Mouse (Mus musculus) midbrain, embryonic 16.5 days (tissue): ENCODE results near the gene Snrpd3. TPM values are rescaled to one million over a fixed set of nuclear protein-coding genes. Genes with fewer than 3 reads are reported as not detected.

ENCODE experiments used
- ATAC-seq: fragments of 200-750 bp; cut with Nextera tagmentation; 2 replicates; pipeline ENCODE4 v1.8.0; 2017; ENCODE audit warnings: moderate TSS enrichment
- H3K27ac ChIP-seq: fragments of 300-500 bp; sonication (generic); 2 replicates; pipeline ENCODE4 v1.5.1; 2014; ENCODE audit warnings: mild to moderate bottlenecking, low read length, mixed read lengths
- H3K27me3 ChIP-seq: fragments of 300-500 bp; sonication (generic); 2 replicates; pipeline ENCODE4 v1.6.1; 2014; ENCODE audit warnings: low read depth, low read length, mixed read lengths; ENCODE audit not compliant: control insufficient read depth, insufficient read depth
- H3K36me3 ChIP-seq: fragments of 300-500 bp; sonication (generic); 2 replicates; pipeline ENCODE4 v1.6.1; 2014; ENCODE audit warnings: mild to moderate bottlenecking, low read length, moderate library complexity, mixed read lengths; ENCODE audit not compliant: control insufficient read depth, insufficient read depth
- H3K4me1 ChIP-seq: fragments of 300-500 bp; sonication (generic); 2 replicates; pipeline ENCODE4 v1.6.1; 2014; ENCODE audit warnings: mild to moderate bottlenecking, low read length, mixed read lengths; ENCODE audit not compliant: control insufficient read depth, insufficient read depth
- H3K4me2 ChIP-seq: fragments of 300-500 bp; sonication (generic); 2 replicates; pipeline ENCODE4 v1.6.1; 2014; ENCODE audit warnings: mild to moderate bottlenecking, low read length, mixed read lengths
- H3K4me3 ChIP-seq: fragments of 300-500 bp; sonication (generic); 2 replicates; pipeline ENCODE4 v1.5.1; 2014; ENCODE audit warnings: low read depth, mild to moderate bottlenecking, low read length, moderate library complexity, mixed read lengths
- H3K9ac ChIP-seq: fragments of 300-500 bp; sonication (generic); 2 replicates; pipeline ENCODE4 v1.6.1; 2014; ENCODE audit warnings: low read depth, low read length, mixed read lengths
- H3K9me3 ChIP-seq: fragments of 300-500 bp; sonication (generic); replicated peaks from 2 replicates; pipeline ENCODE4 v1.6.1; 2014; ENCODE audit warnings: mild to moderate bottlenecking, low read length, mixed read lengths; ENCODE audit not compliant: control insufficient read depth, poor library complexity, severe bottlenecking
- WGBS: fragments of 180-500 bp; shearing (Covaris S2); extraction: QIAGEN DNeasy Blood & Tissue Kit; methylation state at CpG from one replicate; pipeline ENCODE4 v1.1.7; 2014; 5-methylcytosine and 5-hydroxymethylcytosine counted together
- polyA plus RNA-seq: library from polyadenylated mRNA; unstranded; fragments of >200 nt; fragmentation: Nextera tagmentation; extraction: Ambion mirVana; gene quantifications from 2 replicates; pipeline ENCODE4 v1.2.1, GENCODE M21; 2015

Gene Snrpd3
- polyA plus RNA-seq, 1 experiment from 2014 or later = 136 TPM

DNA sequence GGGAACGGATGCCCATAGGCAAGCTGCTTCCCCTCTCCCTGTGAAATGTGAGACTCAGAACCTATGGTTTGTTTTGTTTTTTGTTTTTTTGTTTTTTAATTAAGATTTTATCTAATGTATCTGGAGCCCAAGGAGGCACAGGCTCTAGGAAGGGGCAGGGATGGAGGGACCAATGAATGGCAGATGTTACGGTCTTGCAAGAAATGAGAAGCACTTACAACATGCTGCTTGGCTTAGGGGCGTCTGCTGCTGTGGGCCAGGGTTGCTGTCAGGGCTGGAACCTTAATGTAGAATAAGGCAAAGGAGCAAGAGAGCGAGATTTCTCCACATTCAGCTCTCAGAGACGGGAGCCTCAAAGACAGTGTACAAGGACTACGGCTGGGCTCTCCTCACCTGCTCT is 38.2 kb downstream of the Snrpd3 start:
- no peaks in the 10 kb centered on the region for H3K9me3 ChIP-seq
- H3K4me3 ChIP-seq = no peak overlapping the region
- peaks cover 14% of the 10 kb centered on the region for H3K36me3 ChIP-seq
- no peaks in the 10 kb centered on the region for H3K27me3 ChIP-seq
- H3K9ac ChIP-seq = no peak overlapping the region
- H3K27ac ChIP-seq = 0 out of 2 replicates have a peak overlapping the region, but pooled peaks have one; percentile 35
- peaks cover 28% of the 10 kb centered on the region for H3K4me1 ChIP-seq
- ATAC-seq = no peak
- 65% methylated on average over 6 of the region's 6 CpGs for WGBS
- H3K4me2 ChIP-seq = no peak overlapping the region

DNA sequence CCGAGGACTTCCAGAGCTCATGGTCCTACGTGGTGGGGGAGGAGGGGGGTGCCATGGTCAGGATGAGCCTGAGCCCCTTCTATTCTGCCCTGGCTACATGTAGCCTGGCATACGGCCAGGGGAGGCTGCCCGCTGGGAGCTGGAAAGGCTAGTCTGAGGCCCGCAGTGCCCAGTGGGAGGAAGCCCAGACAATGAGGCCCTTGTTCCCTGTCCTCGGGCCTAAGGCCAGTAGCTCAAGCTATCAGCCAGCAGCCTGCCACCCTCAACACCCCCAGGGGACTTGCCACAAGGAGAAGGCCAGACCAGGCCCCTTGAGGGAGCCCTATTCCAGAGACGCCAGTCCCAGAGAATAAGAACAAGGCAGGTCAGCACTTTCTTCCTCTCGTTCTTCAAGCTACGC is 38.7 kb downstream of the Snrpd3 start:
- ATAC-seq = peak; percentile 39
- H3K9ac ChIP-seq = no peak overlapping the region
- peaks cover 32% of the 10 kb centered on the region for H3K4me1 ChIP-seq
- WGBS = 16% methylated on average over 9 of the region's 9 CpGs
- no peak overlapping the region for H3K4me3 ChIP-seq
- no peak overlapping the region for H3K4me2 ChIP-seq
- H3K36me3 ChIP-seq = peaks cover 14% of the 10 kb centered on the region
- H3K9me3 ChIP-seq = no peaks in the 10 kb centered on the region
- peak overlapping the region; percentile 35 for H3K27ac ChIP-seq
- H3K27me3 ChIP-seq = no peaks in the 10 kb centered on the region

DNA sequence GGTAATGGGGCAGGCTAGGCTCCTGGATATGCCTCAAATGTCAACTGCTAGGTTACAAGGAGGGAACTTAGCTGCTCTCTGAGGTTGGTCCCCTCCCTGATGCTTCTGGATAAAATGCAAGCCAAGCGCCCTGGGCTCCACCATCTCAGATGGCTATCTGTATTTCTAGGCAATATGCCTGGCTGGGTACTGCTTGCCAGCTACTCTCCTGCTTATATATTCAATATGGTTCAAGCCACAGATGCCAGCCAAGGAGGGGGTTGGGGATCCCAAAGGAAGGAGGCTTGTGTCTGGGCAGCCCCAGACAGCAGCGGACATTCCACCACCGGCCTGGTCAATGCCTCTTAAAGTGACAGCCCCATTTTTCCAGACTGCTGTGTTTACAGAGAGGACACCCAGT is 41.2 kb downstream of the Snrpd3 start:
- H3K27me3 ChIP-seq = no peaks in the 10 kb centered on the region
- peak overlapping the region; percentile 88 for H3K4me2 ChIP-seq
- H3K4me1 ChIP-seq = peaks cover 36% of the 10 kb centered on the region
- 21% methylated on average over 3 of the region's 3 CpGs for WGBS
- peaks cover 10% of the 10 kb centered on the region for H3K36me3 ChIP-seq
- H3K4me3 ChIP-seq = peak overlapping the region; percentile 55
- no peaks in the 10 kb centered on the region for H3K9me3 ChIP-seq
- peak overlapping the region; percentile 85 for H3K9ac ChIP-seq
- H3K27ac ChIP-seq = peak overlapping the region; percentile 97
- peak; percentile 17 for ATAC-seq

DNA sequence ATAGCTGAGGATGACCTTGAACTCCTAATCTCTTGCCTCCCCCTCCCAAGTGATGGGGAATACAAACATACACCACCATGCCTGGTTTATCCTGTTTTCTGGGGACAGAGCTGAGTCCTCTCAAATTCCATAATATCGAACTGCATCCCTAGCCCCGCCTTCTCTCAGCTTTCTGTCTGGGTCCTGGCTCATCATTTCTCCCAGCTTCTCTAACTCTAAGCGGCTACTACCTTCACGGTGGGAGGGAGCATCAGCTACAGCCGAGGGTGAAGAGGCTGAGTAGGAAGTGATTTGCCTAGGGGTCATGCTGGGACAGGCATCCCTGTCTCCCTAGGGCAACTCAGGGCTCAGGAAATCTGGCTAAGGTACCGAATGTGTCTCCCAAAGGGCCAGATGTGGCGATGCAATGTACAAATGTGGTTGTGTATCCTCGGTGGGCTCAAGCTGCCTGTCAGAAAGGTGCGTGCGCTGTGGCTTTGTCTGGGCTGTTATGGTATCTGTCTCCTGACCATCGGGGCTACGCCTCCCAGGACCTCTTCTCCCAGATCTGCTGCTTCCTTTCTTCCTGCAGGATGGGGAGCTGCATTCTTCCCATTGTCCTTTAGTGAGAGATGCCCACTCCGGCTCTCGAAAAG is 41.8 kb downstream of the Snrpd3 start:
- H3K9ac ChIP-seq = peak overlapping the region; percentile 85
- peaks cover 36% of the 10 kb centered on the region for H3K4me1 ChIP-seq
- WGBS = 3% methylated on average over 14 of the region's 14 CpGs
- no peaks in the 10 kb centered on the region for H3K9me3 ChIP-seq
- no peaks in the 10 kb centered on the region for H3K27me3 ChIP-seq
- H3K36me3 ChIP-seq = peaks cover 4% of the 10 kb centered on the region
- peak; percentile 29 for ATAC-seq
- peak overlapping the region; percentile 55 for H3K4me3 ChIP-seq
- H3K4me2 ChIP-seq = peak overlapping the region; percentile 88
- H3K27ac ChIP-seq = peak overlapping the region; percentile 97

DNA sequence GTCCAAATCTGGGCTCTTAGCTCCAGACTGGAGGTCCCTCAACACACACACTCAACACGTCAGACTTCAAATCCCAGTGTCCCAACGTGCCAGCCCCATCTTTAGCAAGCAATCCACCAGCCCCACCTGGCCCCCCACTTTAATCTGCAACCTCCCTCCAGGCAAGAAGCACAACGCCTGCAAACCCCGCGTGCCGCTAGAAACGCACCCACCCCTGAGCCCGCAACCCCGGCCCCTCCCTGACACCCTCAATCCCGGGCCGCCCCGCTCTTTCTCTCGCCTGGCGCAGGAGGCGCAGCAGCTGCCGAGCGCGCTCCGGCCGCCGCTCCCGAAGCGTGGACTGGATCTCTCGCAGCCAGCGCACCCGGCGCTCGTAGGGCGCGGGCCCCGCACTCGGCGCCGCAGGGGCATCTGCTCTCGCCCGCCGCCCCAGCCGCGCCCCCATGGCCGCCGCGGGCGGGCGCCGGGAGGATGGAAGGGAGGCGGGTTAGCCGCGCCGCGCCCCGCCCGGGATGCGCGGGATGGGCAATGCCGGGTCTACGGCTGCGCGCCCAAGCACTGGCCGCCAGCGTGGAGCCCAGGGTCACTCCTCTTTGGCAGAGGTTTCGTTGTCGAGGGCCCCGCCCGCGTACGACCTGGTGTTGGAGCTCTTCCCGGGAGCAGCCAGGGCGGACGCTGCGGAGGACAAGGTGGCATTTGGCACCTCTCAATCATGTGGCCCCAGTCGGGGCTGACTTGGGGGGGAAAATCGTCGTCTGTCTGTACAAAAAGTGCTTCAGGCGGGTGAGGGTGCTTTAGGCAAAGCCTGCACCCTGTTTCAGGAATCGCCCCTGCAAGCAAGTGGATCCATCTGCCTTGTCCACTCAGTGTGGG is 42.6 kb downstream of the Snrpd3 start, which contains the start of gene Lrrc75b:
TSS of gene Lrrc75b (minus strand) at position 655 of the 873 bp plus-strand sequence.
- peak within 1 kb of the TSS; percentile 97 for H3K27ac ChIP-seq
- under 1% methylated on average over 72 of the region's 75 CpGs for WGBS
- H3K4me1 ChIP-seq = peaks cover 36% of the 10 kb centered on the region

DNA sequence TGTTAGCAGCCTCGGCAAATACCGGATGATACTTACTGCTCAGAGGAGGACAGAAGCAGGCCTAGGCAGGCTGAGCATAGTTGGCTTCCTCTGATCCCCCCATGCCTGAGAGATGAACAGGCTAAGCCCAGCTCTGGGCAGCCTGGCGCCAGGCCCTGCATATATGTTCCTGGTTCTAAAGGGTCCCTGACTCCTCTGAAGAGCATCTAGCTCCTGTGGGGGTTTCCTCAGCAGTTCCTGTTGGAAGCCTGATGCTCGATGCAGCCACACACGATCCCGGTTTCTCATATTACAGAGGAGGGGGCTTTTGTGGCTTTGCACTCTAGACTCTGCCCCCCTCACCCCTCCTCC is 43.2 kb downstream of the Snrpd3 start:
- Histone ChIP-seq H3K36me3 (peaks cover 4% of the 10 kb centered on the region; the same call in 1 of the 2 replicates), H3K9me3 (no peaks in the 10 kb centered on the region), H3K4me2 (peak overlapping the region; percentile 88), H3K9ac (peak overlapping the region; percentile 85), H3K4me1 (peaks cover 36% of the 10 kb centered on the region), H3K27ac (peak overlapping the region; percentile 97), H3K4me3 (peak overlapping the region; percentile 55), H3K27me3 (no peaks in the 10 kb centered on the region)
- peak; percentile 22 for ATAC-seq
- 8% methylated on average over 6 of the region's 6 CpGs for WGBS

More for the DNA sequence above, 42.6 kb downstream of the Snrpd3 start, which contains the start of gene Lrrc75b:
- H3K4me3 ChIP-seq = peak within 1 kb of the TSS; percentile 55
- H3K36me3 ChIP-seq = peaks cover 4% of the 10 kb centered on the region; the same call in 1 of the 2 replicates
- peak within 1 kb of the TSS; percentile 85 for H3K9ac ChIP-seq
- no peaks in the 10 kb centered on the region for H3K9me3 ChIP-seq
- H3K4me2 ChIP-seq = peak within 1 kb of the TSS; percentile 88
- ATAC-seq = peak; percentile 61
- H3K27me3 ChIP-seq = no peaks in the 10 kb centered on the region

DNA sequence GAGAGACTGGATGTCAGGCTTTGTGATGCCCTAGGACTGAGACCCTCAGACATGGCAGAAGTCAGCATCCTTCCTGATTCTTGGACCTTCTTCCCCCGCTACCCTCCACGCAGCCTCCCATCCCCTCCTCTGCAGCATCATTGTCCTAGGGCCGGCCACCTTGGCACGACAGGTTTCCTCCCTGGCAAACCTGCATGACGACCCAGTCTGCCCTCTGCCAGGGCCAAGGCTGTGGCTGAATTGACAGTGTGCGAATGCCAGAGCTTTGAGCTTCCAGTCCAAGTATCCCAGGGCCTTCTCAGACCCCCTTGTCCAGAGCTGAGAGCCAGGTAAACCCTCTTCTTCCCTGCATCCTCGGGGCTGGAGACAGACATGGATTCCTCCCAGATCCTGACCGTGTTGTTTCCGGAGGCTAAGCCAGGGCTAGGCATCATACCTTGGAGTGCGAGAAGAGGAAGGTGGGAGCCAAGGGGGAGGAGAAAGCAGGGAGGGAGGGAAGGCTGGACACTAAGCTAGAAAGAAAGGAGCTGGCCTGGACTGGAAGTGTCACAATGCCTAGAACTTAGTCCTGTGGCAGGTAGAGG is 43.8 kb downstream of the Snrpd3 start, which contains the start of gene Ggt1:
TSS of gene Ggt1 (plus strand) at position 534 of the 584 bp plus-strand sequence.
- WGBS = 56% methylated on average over 10 of the region's 10 CpGs
- Histone ChIP-seq H3K36me3 (0 out of 2 replicates have a peak, but pooled peaks cover 4% of the 10 kb centered on the region), H3K4me3 (peak within 1 kb of the TSS; percentile 55), H3K4me2 (peak within 1 kb of the TSS; percentile 88), H3K27me3 (no peaks in the 10 kb centered on the region), H3K4me1 (peaks cover 36% of the 10 kb centered on the region), H3K27ac (peak within 1 kb of the TSS; percentile 97), H3K9me3 (no peaks in the 10 kb centered on the region), H3K9ac (peak within 1 kb of the TSS; percentile 85)
- no peak for ATAC-seq

DNA sequence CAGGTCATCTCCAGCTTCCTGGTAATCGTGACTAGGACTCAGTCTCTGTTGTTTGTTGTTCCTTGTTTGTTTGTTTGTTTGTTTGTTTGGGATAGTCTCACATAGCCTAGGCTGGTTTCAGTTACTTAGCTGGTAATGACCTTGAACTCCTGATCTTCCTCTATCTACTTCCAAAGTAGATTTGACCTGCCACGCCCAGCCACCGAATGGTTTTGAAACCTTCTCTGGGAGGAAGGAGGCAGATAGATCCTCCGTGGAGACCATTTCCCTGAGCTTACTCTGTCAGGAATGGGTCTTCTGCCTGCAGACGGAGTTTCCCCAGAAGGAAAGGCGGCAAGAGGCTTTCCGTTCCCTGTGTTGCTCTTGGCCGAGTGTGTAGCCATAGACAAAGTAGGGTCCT is 45.2 kb downstream of the Snrpd3 start:
- Histone ChIP-seq H3K9me3 (no peaks in the 10 kb centered on the region), H3K9ac (no peak overlapping the region), H3K27ac (no peak overlapping the region), H3K4me2 (no peak overlapping the region), H3K27me3 (no peaks in the 10 kb centered on the region), H3K36me3 (no peaks in the 10 kb centered on the region), H3K4me3 (no peak overlapping the region), H3K4me1 (peaks cover 23% of the 10 kb centered on the region)
- ATAC-seq = no peak
- WGBS = 89% methylated on average over 8 of the region's 8 CpGs
